ENCODE assay signal across 8 mouse cellular contexts in genomic region chr2:113848245-113849121, GRCm38 (mm10). TPM values are rescaled to one million over a fixed set of nuclear protein-coding genes. Genes with fewer than 3 reads are reported as not detected.
DNase-seq lines count a peak whose midpoint lies in the region; ATAC-seq and TF ChIP-seq lines count a peak whose summit lies in the region.

Arhgap11a (minus strand) TSS chr2:113848661.

- peaks cover 51% of the 10 kb centered on the region for H3K79me2 ChIP-seq in C2C12 (ENCODE audit: control insufficient read depth, insufficient read depth)
- no peaks in the 10 kb centered on the region; the same call in 1 of the 2 replicates for H3K79me2 ChIP-seq in liver, adult 2 months (ENCODE audit: control insufficient read depth, insufficient read depth, low read length)
- peaks cover 49% of the 10 kb centered on the region for H3K79me2 ChIP-seq in myocyte (ENCODE audit: control insufficient read depth, insufficient read depth)

- H3K27ac ChIP-seq in heart, embryonic 11.5 days (ENCODE audit: low read depth, low read length), result peak within 1 kb of the TSS; percentile 77
- peak within 1 kb of the TSS; percentile 88 for H3K27ac ChIP-seq in kidney, embryonic 16.5 days (ENCODE audit: low read length)
- peak within 1 kb of the TSS; percentile 83 for H3K27ac ChIP-seq in liver, adult 2 months (replicated peaks; ENCODE audit: insufficient read depth, low read depth, low read length)

- H3K36me3 ChIP-seq in C2C12 (ENCODE audit: control insufficient read depth, insufficient read depth) (peaks cover 36% of the 10 kb centered on the region), myocyte (ENCODE audit: control insufficient read depth, insufficient read depth) (peaks cover 10% of the 10 kb centered on the region)
- peaks cover 37% of the 10 kb centered on the region for H3K36me3 ChIP-seq in erythroblast, embryonic 14.5 days (ENCODE audit: control insufficient read depth)
- no peaks in the 10 kb centered on the region; the same call in 1 of the 2 replicates for H3K36me3 ChIP-seq in heart, embryonic 11.5 days (ENCODE audit: control insufficient read depth, insufficient read depth, low read length)
- H3K36me3 ChIP-seq in kidney, embryonic 16.5 days (ENCODE audit: insufficient read depth, low read length), result 0 out of 2 replicates have a peak, but pooled peaks cover 6% of the 10 kb centered on the region
- H3K36me3 ChIP-seq in liver, adult 2 months (ENCODE audit: control insufficient read depth, insufficient read depth, low read length), result no peaks in the 10 kb centered on the region
- H3K36me3 ChIP-seq in splenic B cell, adult 2 months (ENCODE audit: control insufficient read depth, insufficient read depth, low read length, poor library complexity, severe bottlenecking), result no peaks in the 10 kb centered on the region

- H3K4me2 ChIP-seq in heart, embryonic 11.5 days, result peak within 1 kb of the TSS; percentile 82
- H3K4me2 ChIP-seq in kidney, embryonic 16.5 days (replicated peaks; ENCODE audit: low read depth, low read length), result peak within 1 kb of the TSS; percentile 63
- peak within 1 kb of the TSS; percentile 95 for H3K4me2 ChIP-seq in myocyte (ENCODE audit: low read depth)

- ATAC-seq in heart, embryonic 11.5 days (replicated peaks; ENCODE audit: insufficient number of reproducible peaks, low FRiP score, low TSS enrichment), result peak; percentile 94
- ATAC-seq in kidney, embryonic 16.5 days (ENCODE audit: low FRiP score, low TSS enrichment), result peak; percentile 98

- H3K79me3 ChIP-seq in C2C12 (ENCODE audit: low read depth), result peaks cover 46% of the 10 kb centered on the region

- WGBS in heart, embryonic 11.5 days (ENCODE audit: insufficient replicate concordance), result under 1% methylated on average over 48 of the region's 48 CpGs
- under 1% methylated on average over 48 of the region's 48 CpGs for WGBS in kidney, embryonic 16.5 days
- WGBS in liver, adult 2 months, result under 1% methylated on average over 48 of the region's 48 CpGs

- no peak for TF ChIP-seq CTCF in C2C12 (IDR thresholded peaks at IDR 0.05; ENCODE audit: control insufficient read depth, insufficient read depth, insufficient read length)
- no peak for TF ChIP-seq CTCF in brain, embryonic 14.5 days (IDR thresholded peaks at IDR 0.05; ENCODE audit: borderline replicate concordance, extremely low read depth, insufficient read depth, insufficient read length)
- no peak for TF ChIP-seq CTCF in liver, adult 2 months (IDR thresholded peaks at IDR 0.05; ENCODE audit: low read depth, low read length)

- peak; percentile 9; the same call in 1 of the 2 replicates for TF ChIP-seq POLR2A in brain, embryonic 14.5 days (IDR thresholded peaks at IDR 0.05; ENCODE audit: borderline replicate concordance, extremely low read depth, insufficient read depth, insufficient read length, poor library complexity, severe bottlenecking)
- no peak for TF ChIP-seq POLR2A in liver, adult 2 months (IDR thresholded peaks at IDR 0.05; ENCODE audit: extremely low read depth, insufficient read depth, low read length)
- peak; percentile 68 for TF ChIP-seq POLR2A in myocyte (IDR thresholded peaks at IDR 0.05; ENCODE audit: insufficient read length, low read depth)

- H3K4me3 ChIP-seq in C2C12 (ENCODE audit: insufficient read depth, poor library complexity, severe bottlenecking) (peak within 1 kb of the TSS; percentile 93), myocyte (peak within 1 kb of the TSS; percentile 98)
- peak within 1 kb of the TSS; percentile 78 for H3K4me3 ChIP-seq in erythroblast, embryonic 14.5 days (replicated peaks)
- H3K4me3 ChIP-seq in heart, embryonic 11.5 days (ENCODE audit: low read depth, low read length), result peak within 1 kb of the TSS; percentile 89
- H3K4me3 ChIP-seq in kidney, embryonic 16.5 days (ENCODE audit: low read length), result peak within 1 kb of the TSS; percentile 79
- H3K4me3 ChIP-seq in liver, adult 2 months (ENCODE audit: insufficient read depth, low read depth, low read length), result peak within 1 kb of the TSS; percentile 95

- no peaks in the 10 kb centered on the region for H3K9me3 ChIP-seq in erythroblast, embryonic 14.5 days (ENCODE audit: control insufficient read depth, low read length)
- no peaks in the 10 kb centered on the region for H3K9me3 ChIP-seq in heart, embryonic 11.5 days (replicated peaks; ENCODE audit: control insufficient read depth, low read length)
- H3K9me3 ChIP-seq in kidney, embryonic 16.5 days (ENCODE audit: low read length), result no peaks in the 10 kb centered on the region

- H3ac ChIP-seq in C2C12 (ENCODE audit: control insufficient read depth, insufficient read length, low read depth) (peak within 1 kb of the TSS; percentile 98), myocyte (ENCODE audit: control insufficient read depth, insufficient read length) (peak within 1 kb of the TSS; percentile 17)

- peaks cover 33% of the 10 kb centered on the region for H3K4me1 ChIP-seq in erythroblast, embryonic 14.5 days (ENCODE audit: control insufficient read depth)
- H3K4me1 ChIP-seq in heart, embryonic 11.5 days (ENCODE audit: control insufficient read depth, insufficient read depth, low read length), result peaks cover 12% of the 10 kb centered on the region
- peaks cover 28% of the 10 kb centered on the region for H3K4me1 ChIP-seq in kidney, embryonic 16.5 days (ENCODE audit: insufficient read depth, low read length)
- H3K4me1 ChIP-seq in liver, adult 2 months (ENCODE audit: control insufficient read depth, insufficient read depth, low read length), result peaks cover 7% of the 10 kb centered on the region; the same call in 1 of the 2 replicates

- H3K9ac ChIP-seq in heart, embryonic 11.5 days (ENCODE audit: low read depth, low read length), result peak within 1 kb of the TSS; percentile 87
- H3K9ac ChIP-seq in kidney, embryonic 16.5 days (replicated peaks; ENCODE audit: low read length), result peak within 1 kb of the TSS; percentile 81
- peak within 1 kb of the TSS; percentile 80 for H3K9ac ChIP-seq in liver, adult 2 months (ENCODE audit: low read depth, low read length)

- DNase-seq in brain, embryonic 14.5 days (ENCODE audit: low read depth), result peak; percentile 99
- DNase-seq in liver, adult 2 months (ENCODE audit: extremely low read depth, low read depth, low spot score), result peak; percentile 94
- DNase-seq in splenic B cell, adult 2 months (ENCODE audit: low read depth, low spot score), result peak; percentile 93

- H3K27me3 ChIP-seq in C2C12 (ENCODE audit: control insufficient read depth, insufficient read depth, insufficient read length), result no peaks in the 10 kb centered on the region
- H3K27me3 ChIP-seq in erythroblast, embryonic 14.5 days (ENCODE audit: control insufficient read depth), result peaks cover 3% of the 10 kb centered on the region
- H3K27me3 ChIP-seq in heart, embryonic 11.5 days (ENCODE audit: control insufficient read depth, insufficient read depth, low read length), result no peaks in the 10 kb centered on the region
- H3K27me3 ChIP-seq in kidney, embryonic 16.5 days (ENCODE audit: insufficient read depth, low read length), result no peaks in the 10 kb centered on the region
- no peaks in the 10 kb centered on the region for H3K27me3 ChIP-seq in liver, adult 2 months (ENCODE audit: control insufficient read depth, insufficient read depth, low read length)
- no peaks in the 10 kb centered on the region for H3K27me3 ChIP-seq in myocyte (ENCODE audit: control insufficient read depth, insufficient read depth, insufficient read length)
- H3K27me3 ChIP-seq in splenic B cell, adult 2 months (ENCODE audit: control insufficient read depth, insufficient read depth, low read length, poor library complexity, severe bottlenecking), result no peaks in the 10 kb centered on the region

TF ChIP-seq in C2C12, 6 proteins besides CTCF, POLR2A, EP300 and RAD21:
- TF ChIP-seq MAX (IDR thresholded peaks at IDR 0.05) (peak; percentile 96), USF1 (IDR thresholded peaks at IDR 0.05; ENCODE audit: low read depth) (no peak)
TF ChIP-seq in C2C12: peak in this region for 1.

TF ChIP-seq in myocyte, 11 proteins besides CTCF, POLR2A, EP300 and RAD21:
- TF ChIP-seq POLR2AphosphoS2 (IDR thresholded peaks at IDR 0.05; ENCODE audit: insufficient read length, low read depth) (peak; percentile 50), MYOG (IDR thresholded peaks at IDR 0.05; ENCODE audit: control insufficient read depth in 1 of 3, insufficient read depth in 1 of 3, insufficient read length in 2 of 3, low read depth in 2 of 3) (no peak), TCF3 (IDR thresholded peaks at IDR 0.05; ENCODE audit: insufficient read length, low read depth) (no peak), MYOD1 (IDR thresholded peaks at IDR 0.05; ENCODE audit: control insufficient read depth in 1 of 3, insufficient read length in 2 of 3, low read depth in 2 of 3) (no peak), E2F4 (IDR thresholded peaks at IDR 0.05; ENCODE audit: insufficient read depth) (peak; percentile 98), TCF12 (IDR thresholded peaks at IDR 0.05; ENCODE audit: insufficient read depth, poor library complexity, severe bottlenecking) (no peak), SRF (IDR thresholded peaks at IDR 0.05; ENCODE audit: control insufficient read depth, insufficient read length, low read depth) (no peak), REST (IDR thresholded peaks at IDR 0.05; ENCODE audit: insufficient read depth, insufficient read length) (no peak), MAX (IDR thresholded peaks at IDR 0.05; ENCODE audit: low read depth) (peak; percentile 98)
TF ChIP-seq in myocyte: peak in this region for 3.

RNA-seq across cellular contexts. Expression of gene Arhgap11a, which starts in this region (rescaled TPM):
- polyA plus RNA-seq in C2C12 (2012; fragmentation: generic; extraction: Trizol) (12.4 TPM), myocyte (2012; fragmentation: generic; extraction: Trizol) (6.8 TPM)
- 13.5 and 18.0 TPM in 2 replicates for polyA plus RNA-seq in brain, embryonic 14.5 days (2012; rRNA removed)
- polyA plus RNA-seq in erythroblast, embryonic 14.5 days (2012), result 1.5 and 1.9 TPM in 2 replicates
- polyA plus RNA-seq in heart, embryonic 11.5 days (2014; fragmentation: Nextera tagmentation; extraction: Ambion mirVana), result 3.9 and 5.7 TPM in 2 replicates
- polyA plus RNA-seq in kidney, embryonic 16.5 days (2015; fragmentation: Nextera tagmentation; extraction: Ambion mirVana), result 28.3 and 31.8 TPM in 2 replicates
- 0.55 and 1.0 TPM in 2 replicates for total RNA-seq in liver, adult 2 months (2014; rRNA removed)
- polyA plus RNA-seq in liver, adult 2 months (2012; rRNA removed), result 0.19 and 0.21 TPM in 2 replicates

Comparison
In these comparisons a context has a peak if more than half of its experiments do, and no peak if none do; other contexts are left out.
1. Peak in every context shown above with its lines: DNase-seq, ATAC-seq, H3K4me3 ChIP-seq and H3K27ac ChIP-seq.